ENCODE assay signal across 9 mouse cellular contexts in genomic region chr9:66805951-66806350, GRCm38 (mm10). TPM values are rescaled to one million over a fixed set of nuclear protein-coding genes. Genes with fewer than 3 reads are reported as not detected.
DNase-seq lines count a peak whose midpoint lies in the region; ATAC-seq and TF ChIP-seq lines count a peak whose summit lies in the region.
"Not testable (repeated sequence)": the region's sequence is repeated elsewhere in the genome, so short reads cannot be mapped to it uniquely, and the experiment has no call there.
"Had no signal": no experiment of that assay in that cellular context is flagged by ENCODE, and none has a peak within 500 bp of the region (broad histone marks: within the 10 kb centered on the region; RNA-seq: fewer than 3 reads in every experiment).

No protein-coding gene starts in this region.

- H3K27ac ChIP-seq in embryonic facial prominence, embryonic 13.5 days; hindbrain, embryonic 14.5 days; liver, postnatal 0 days (ENCODE audit: low read depth); stomach, embryonic 15.5 days: not testable (repeated sequence)

- TF ChIP-seq CTCF in liver, postnatal 0 days (IDR thresholded peaks at IDR 0.05; ENCODE audit: low read depth): not testable (repeated sequence)

- WGBS in embryonic facial prominence, embryonic 13.5 days: 2% methylated on average over 30 of the region's 37 CpGs
- 1% methylated on average over 29 of the region's 37 CpGs for WGBS in hindbrain, embryonic 14.5 days
- 5% methylated on average over 31 of the region's 37 CpGs for WGBS in liver, postnatal 0 days (ENCODE audit: insufficient replicate concordance)
- 7% methylated on average over 30 of the region's 37 CpGs for WGBS in stomach, embryonic 15.5 days

- peaks cover 37% of the 10 kb centered on the region for H3K27me3 ChIP-seq in embryonic facial prominence, embryonic 13.5 days
- peaks cover 15% of the 10 kb centered on the region for H3K27me3 ChIP-seq in hindbrain, embryonic 14.5 days (ENCODE audit: control insufficient read depth, insufficient read depth, low read length)
- H3K27me3 ChIP-seq in liver, postnatal 0 days (ENCODE audit: insufficient read depth, low read length): peaks cover 22% of the 10 kb centered on the region
- not testable (repeated sequence) for H3K27me3 ChIP-seq in stomach, embryonic 15.5 days (replicated peaks)

- not testable (repeated sequence) for TF ChIP-seq EP300 in liver, postnatal 0 days (IDR thresholded peaks at IDR 0.05; ENCODE audit: low read depth)

- DNase-seq in R1 (ENCODE audit: low read depth, low spot score): peak; percentile 8
- peak; percentile 77 for DNase-seq in heart, adult 11 months
- DNase-seq in hindbrain, embryonic 14.5 days (ENCODE audit: low spot score): peak; percentile 29
- peak; percentile 18 to 40 for DNase-seq in kidney, postnatal 4 days
- DNase-seq in liver, postnatal 0 days: not testable (repeated sequence)
- peak; percentile 57 for DNase-seq in neural tube, embryonic 10.5 days (ENCODE audit: extremely low spot score, low spot score)

- H3K4me3 ChIP-seq in embryonic facial prominence, embryonic 13.5 days: peak overlapping the region; percentile 39
- H3K4me3 ChIP-seq in hindbrain, embryonic 14.5 days (replicated peaks; ENCODE audit: low read length): peak overlapping the region; percentile 29
- H3K4me3 ChIP-seq in liver, postnatal 0 days (ENCODE audit: low read depth, low read length): peak overlapping the region; percentile 26
- peak overlapping the region; percentile 28 for H3K4me3 ChIP-seq in stomach, embryonic 15.5 days (replicated peaks)

- H3K9ac ChIP-seq in embryonic facial prominence, embryonic 13.5 days: peak overlapping the region; percentile 64; the same call in 1 of the 2 replicates
- H3K9ac ChIP-seq in hindbrain, embryonic 14.5 days: peak overlapping the region; percentile 50
- H3K9ac ChIP-seq in liver, postnatal 0 days (replicated peaks); stomach, embryonic 15.5 days: not testable (repeated sequence)

- ATAC-seq in embryonic facial prominence, embryonic 13.5 days (ENCODE audit: insufficient number of reproducible peaks, insufficient read depth, low FRiP score, low TSS enrichment, low read depth); hindbrain, embryonic 14.5 days (ENCODE audit: low FRiP score); liver, postnatal 0 days; stomach, embryonic 15.5 days (ENCODE audit: insufficient read depth, low FRiP score, low read depth): not testable (repeated sequence)

- H3K9me3 ChIP-seq in embryonic facial prominence, embryonic 13.5 days; hindbrain, embryonic 14.5 days (ENCODE audit: control insufficient read depth, low read length); liver, postnatal 0 days (ENCODE audit: low read length); stomach, embryonic 15.5 days: not testable (repeated sequence)

- peaks cover 11% of the 10 kb centered on the region; the same call in 1 of the 2 replicates for H3K4me1 ChIP-seq in embryonic facial prominence, embryonic 13.5 days
- H3K4me1 ChIP-seq in hindbrain, embryonic 14.5 days (replicated peaks; ENCODE audit: control insufficient read depth, insufficient read depth, low read length); stomach, embryonic 15.5 days: not testable (repeated sequence)
- peaks cover 15% of the 10 kb centered on the region for H3K4me1 ChIP-seq in liver, postnatal 0 days (ENCODE audit: insufficient read depth)

- not testable (repeated sequence) for H3K36me3 ChIP-seq in embryonic facial prominence, embryonic 13.5 days; hindbrain, embryonic 14.5 days (replicated peaks; ENCODE audit: control insufficient read depth, insufficient read depth); liver, postnatal 0 days (replicated peaks; ENCODE audit: insufficient read depth, low read length); stomach, embryonic 15.5 days

- H3K4me2 ChIP-seq in embryonic facial prominence, embryonic 13.5 days: peak overlapping the region; percentile 60
- H3K4me2 ChIP-seq in hindbrain, embryonic 14.5 days (replicated peaks): peak overlapping the region; percentile 58
- H3K4me2 ChIP-seq in liver, postnatal 0 days (ENCODE audit: low read depth, low read length): peak overlapping the region; percentile 40; the same call in 1 of the 2 replicates
- H3K4me2 ChIP-seq in stomach, embryonic 15.5 days: peak overlapping the region; percentile 51

RNA-seq across cellular contexts. Expression of gene Gm10647, which starts 9.1 kb away (rescaled TPM):
- polyA plus RNA-seq in embryonic facial prominence, embryonic 13.5 days (2015; fragmentation: Nextera tagmentation; extraction: Ambion mirVana): 0.96 and 1.3 TPM in 2 replicates
- 0.33 and 0.46 TPM in 2 replicates for polyA plus RNA-seq in hindbrain, embryonic 14.5 days (2014; fragmentation: Nextera tagmentation; extraction: Ambion mirVana)
- 0.25 and 0.27 TPM in 2 replicates for polyA plus RNA-seq in liver, postnatal 0 days (2015; fragmentation: Nextera tagmentation; extraction: Ambion mirVana)
- polyA plus RNA-seq in stomach, embryonic 15.5 days (2015; fragmentation: Nextera tagmentation; extraction: Ambion mirVana): 0.80 and 1.0 TPM in 2 replicates
- polyA plus RNA-seq: G1E had no signal

RNA-seq across cellular contexts. Expression of gene Aph1b, which starts 10.7 kb away (rescaled TPM):
- polyA plus RNA-seq in embryonic facial prominence, embryonic 13.5 days (2015; fragmentation: Nextera tagmentation; extraction: Ambion mirVana): 10.1 and 10.8 TPM in 2 replicates
- polyA plus RNA-seq in hindbrain, embryonic 14.5 days (2014; fragmentation: Nextera tagmentation; extraction: Ambion mirVana): 27.6 and 28.5 TPM in 2 replicates
- 2.0 and 2.1 TPM in 2 replicates for polyA plus RNA-seq in liver, postnatal 0 days (2015; fragmentation: Nextera tagmentation; extraction: Ambion mirVana)
- 8.4 and 9.1 TPM in 2 replicates for polyA plus RNA-seq in stomach, embryonic 15.5 days (2015; fragmentation: Nextera tagmentation; extraction: Ambion mirVana)

RNA-seq across cellular contexts. Expression of gene Aph1c, which starts 28.6 kb away (rescaled TPM):
- polyA plus RNA-seq in embryonic facial prominence, embryonic 13.5 days (2015; fragmentation: Nextera tagmentation; extraction: Ambion mirVana): 2.7 and 3.9 TPM in 2 replicates
- polyA plus RNA-seq in hindbrain, embryonic 14.5 days (2014; fragmentation: Nextera tagmentation; extraction: Ambion mirVana): 4.5 and 6.4 TPM in 2 replicates
- 3.3 and 4.1 TPM in 2 replicates for polyA plus RNA-seq in liver, postnatal 0 days (2015; fragmentation: Nextera tagmentation; extraction: Ambion mirVana)
- 5.1 and 5.7 TPM in 2 replicates for polyA plus RNA-seq in stomach, embryonic 15.5 days (2015; fragmentation: Nextera tagmentation; extraction: Ambion mirVana)
- polyA plus RNA-seq: G1E had no signal
